Mouse (Mus musculus) cerebellum, postnatal 14 days (tissue): ENCODE data around the gene Olfr665.
"Not testable (repeated sequence)": the region's sequence is repeated elsewhere in the genome, so short reads cannot be mapped to it uniquely, and the experiment has no call there.

Experiments
- DNase-seq, 2 experiments: peaks; one replicate each; pipeline ENCODE4 v3.0.0; 2021; ENCODE audit warnings: mixed read lengths in 2 of 2

Gene Olfr665

DNA sequence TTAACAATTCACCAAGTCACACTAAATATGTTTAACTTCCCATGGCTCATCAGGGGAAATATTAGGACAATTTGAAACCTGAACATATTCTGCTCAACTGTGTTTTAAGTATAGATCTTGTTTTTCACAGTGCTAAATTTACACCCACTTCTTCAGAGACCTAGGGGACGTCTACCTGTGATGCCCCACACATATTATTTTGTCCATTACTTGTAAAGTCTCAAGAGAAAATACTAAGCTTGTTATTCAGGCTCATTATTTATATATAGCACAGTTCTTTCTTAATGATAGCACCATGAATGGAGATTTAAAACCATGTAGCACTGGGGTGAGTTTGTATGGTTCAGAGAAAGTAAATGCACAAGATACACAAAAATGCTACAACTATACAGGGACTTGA lies at the start of gene Olfr665:
Gene Olfr665, plus strand, starts transcription at position 301 of the 400 bp plus-strand sequence.
- no peak for DNase-seq

DNA sequence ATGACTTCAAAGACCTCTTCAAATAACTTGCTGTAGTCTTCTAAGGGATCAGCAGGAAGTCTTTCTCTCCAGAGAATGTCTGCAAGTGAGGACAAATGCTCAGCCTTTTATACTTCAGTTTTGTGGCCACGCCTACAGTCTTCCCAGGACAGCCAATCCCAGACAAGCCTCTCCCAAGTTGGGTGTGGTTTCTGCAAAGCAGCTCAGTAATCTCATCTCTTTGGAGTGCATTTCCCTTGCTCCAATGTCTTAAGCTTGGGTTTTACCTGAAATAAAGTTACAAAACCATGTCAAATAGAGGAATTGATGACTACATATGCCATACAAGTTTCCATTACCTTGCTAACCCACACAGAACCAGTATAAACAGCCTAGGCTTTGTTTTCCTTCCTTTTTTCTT lies 35.3 kb upstream of the Olfr665 start, which contains the start of gene Usp17lb:
Gene Usp17lb, minus strand, starts transcription at position 101 of the 400 bp plus-strand sequence.
- DNase-seq, result no peak

GRCm38 (mm10) chr7:104843731-104844287 lies 34.0 kb upstream of the Olfr665 start:
- DNase-seq, result no peak

- DNase-seq, result not testable (repeated sequence)
Observed at GRCm38 (mm10) chr7:104851546-104851945, 26.3 kb upstream of the Olfr665 start.

GRCm38 (mm10) chr7:104855248-104855750 lies 22.5 kb upstream of the Olfr665 start:
- no peak for DNase-seq

GRCm38 (mm10) chr7:104856709-104857108 lies 21.1 kb upstream of the Olfr665 start, which contains the start of gene Usp17la:
TSS of gene Usp17la (plus strand) at chr7:104857009.
- DNase-seq, result not testable (repeated sequence)

GRCm38 (mm10) chr7:104857683-104858082 lies 20.1 kb upstream of the Olfr665 start:
- no peak for DNase-seq

DNA sequence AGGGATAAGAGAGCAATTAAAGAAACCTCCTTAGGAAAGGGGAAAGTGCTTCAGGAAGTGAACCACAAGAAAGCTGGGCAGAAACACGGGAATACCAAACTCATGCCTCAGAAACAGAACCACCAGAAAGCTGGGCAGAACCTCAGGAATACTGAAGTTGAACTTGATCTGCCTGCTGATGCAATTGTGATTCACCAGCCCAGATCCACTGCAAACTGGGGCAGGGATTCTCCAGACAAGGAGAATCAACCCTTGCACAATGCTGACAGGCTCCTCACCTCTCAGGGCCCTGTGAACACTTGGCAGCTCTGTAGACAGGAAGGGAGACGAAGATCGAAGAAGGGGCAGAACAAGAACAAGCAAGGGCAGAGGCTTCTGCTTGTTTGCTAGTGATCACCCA lies 16.4 kb upstream of the Olfr665 start:
- no peak for DNase-seq

GRCm38 (mm10) chr7:104895852-104896251 lies 18.0 kb downstream of the Olfr665 start, which contains the start of gene Olfr666:
TSS of gene Olfr666 (minus strand) at chr7:104895952.
- DNase-seq, result no peak

DNA sequence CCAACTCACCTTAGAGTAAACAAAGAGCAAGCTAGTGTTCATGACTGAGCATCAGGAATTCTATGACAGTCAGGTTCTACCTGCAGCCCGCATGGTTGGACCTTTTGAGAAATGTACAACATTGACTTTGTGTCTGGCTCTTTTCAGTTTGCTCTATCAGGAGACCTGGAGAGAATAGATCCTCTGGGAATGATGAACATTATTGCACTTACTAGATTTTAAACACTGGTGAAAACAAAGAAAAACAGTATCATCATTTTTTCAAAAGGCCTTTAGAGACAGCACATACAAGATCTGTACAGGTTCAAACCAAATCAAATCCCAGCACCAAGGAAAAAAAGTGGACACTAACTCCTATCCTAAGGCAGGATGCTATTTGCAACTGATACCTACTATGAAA lies 43.6 kb downstream of the Olfr665 start, which contains the start of gene Olfr667:
Gene Olfr667, minus strand, starts transcription at position 101 of the 400 bp plus-strand sequence.
- no peak for DNase-seq

DNA sequence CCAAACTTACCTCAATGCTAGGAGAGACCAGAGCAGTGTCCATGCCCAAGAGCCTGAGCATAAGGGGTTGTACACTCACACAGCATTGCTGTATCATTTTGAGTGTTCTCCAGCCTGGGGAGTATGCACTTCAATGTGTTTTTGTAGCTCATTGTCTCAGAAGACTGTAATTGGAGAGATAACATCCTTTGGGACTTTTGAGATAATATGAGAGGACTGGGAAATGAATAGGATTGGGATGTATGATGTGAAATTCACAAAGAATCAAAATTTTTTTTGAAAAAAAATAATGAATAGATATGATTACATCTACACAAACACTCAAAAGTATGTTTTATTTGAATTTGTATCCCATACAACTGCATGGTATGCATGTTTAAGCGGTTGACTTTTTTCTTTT lies 50.1 kb downstream of the Olfr665 start, which contains the start of gene Olfr668:
Gene Olfr668, minus strand, starts transcription at position 101 of the 400 bp plus-strand sequence.
- no peak for DNase-seq
